Mouse (Mus musculus) MEL (cell line): ENCODE data around the gene Rnase2b. TPM values are rescaled to one million over a fixed set of nuclear protein-coding genes. Genes with fewer than 3 reads are reported as not detected.

ENCODE experiments used
- DNase-seq: peaks from one replicate; pipeline ENCODE4 v3.0.0; 2011; ENCODE audit warnings: low read depth, low spot score
- H3K27ac ChIP-seq: 2 replicates; pipeline ENCODE4 v1.5.1; 2012; ENCODE audit warnings: low read depth, mild to moderate bottlenecking, control low read depth, low read length, moderate library complexity; ENCODE audit not compliant: control insufficient read depth
- H3K27me3 ChIP-seq, 2 experiments: fragments of 150-350 bp in 1 of 2; sonication (generic) in 1 of 2; 2 replicates each; pipeline ENCODE4 v1.6.1; 2012; ENCODE audit warnings: low read length in 2 of 2, mild to moderate bottlenecking in 2 of 2, improper control_type of control experiment in 1 of 2, moderate library complexity in 1 of 2; ENCODE audit not compliant: insufficient read depth in 2 of 2, control insufficient read depth in 1 of 2
- H3K36me3 ChIP-seq, 2 experiments: 2 replicates each; pipeline ENCODE4 v1.6.1; 2012 to 2014; ENCODE audit warnings: low read length in 2 of 2, improper control_type of control experiment in 1 of 2, inconsistent platforms in 1 of 2, mild to moderate bottlenecking in 1 of 2; ENCODE audit not compliant: insufficient read depth in 2 of 2, control insufficient read depth in 1 of 2
- H3K4me1 ChIP-seq, 2 experiments: fragments of 150-350 bp in 1 of 2; sonication (generic) in 1 of 2; 2 replicates each; pipeline ENCODE4 v1.6.1; 2012; ENCODE audit warnings: low read length in 2 of 2, improper control_type of control experiment in 1 of 2, mild to moderate bottlenecking in 1 of 2; ENCODE audit not compliant: insufficient read depth in 2 of 2, control insufficient read depth in 1 of 2
- H3K4me3 ChIP-seq, 2 experiments: fragments of 150-350 bp in 1 of 2; sonication (generic) in 1 of 2; 2 replicates each; pipeline ENCODE4 v1.5.1; 2012; ENCODE audit warnings: low read depth in 2 of 2, low read length in 2 of 2, mild to moderate bottlenecking in 2 of 2, moderate library complexity in 2 of 2, control low read depth in 1 of 2, improper control_type of control experiment in 1 of 2; ENCODE audit not compliant: control insufficient read depth in 1 of 2, insufficient read depth in 1 of 2
- H3K79me2 ChIP-seq: 2 replicates; pipeline ENCODE4 v1.6.1; 2012; ENCODE audit warnings: mild to moderate bottlenecking, low read length, moderate library complexity; ENCODE audit not compliant: control insufficient read depth, poor library complexity, insufficient read depth
- H3K9ac ChIP-seq: 2 replicates; pipeline ENCODE4 v1.6.1; 2012; ENCODE audit warnings: low read depth, mild to moderate bottlenecking, control low read depth, low read length, moderate library complexity; ENCODE audit not compliant: control insufficient read depth, poor library complexity, severe bottlenecking
- H3K9me3 ChIP-seq: fragments of 150-350 bp; sonication (generic); replicated peaks from 2 replicates; pipeline ENCODE4 v1.6.1; 2012; ENCODE audit warnings: mild to moderate bottlenecking, low read length, improper control_type of control experiment, moderate library complexity; ENCODE audit not compliant: insufficient read depth
- ETS1 ChIP-seq: IDR thresholded peaks from 2 replicates; pipeline ENCODE4 v1.6.1; 2012; ENCODE audit warnings: low read depth, mild to moderate bottlenecking, inconsistent platforms, low read length, improper control_type of control experiment, moderate library complexity
- GATA1 ChIP-seq: IDR thresholded peaks from 2 replicates; pipeline ENCODE4 v1.6.1; 2011; ENCODE audit warnings: low read depth, low read length, improper control_type of control experiment
- HCFC1 ChIP-seq: IDR thresholded peaks from 2 replicates; pipeline ENCODE4 v1.6.1; 2012; ENCODE audit warnings: low read depth, mild to moderate bottlenecking, inconsistent platforms, low read length, improper control_type of control experiment, moderate library complexity
- MAX ChIP-seq: IDR thresholded peaks from 2 replicates; pipeline ENCODE4 v1.6.1; 2011; ENCODE audit warnings: low read length, improper control_type of control experiment
- MXI1 ChIP-seq: IDR thresholded peaks from 2 replicates; pipeline ENCODE4 v1.6.1; 2011; ENCODE audit warnings: mild to moderate bottlenecking, low read depth, low read length, improper control_type of control experiment
- NELFE ChIP-seq: IDR thresholded peaks from 2 replicates; pipeline ENCODE4 v1.6.1; 2011; ENCODE audit warnings: low read depth, low read length, improper control_type of control experiment
- POLR2AphosphoS2 ChIP-seq: IDR thresholded peaks from 2 replicates; pipeline ENCODE4 v1.6.1; 2011; ENCODE audit warnings: low read length, improper control_type of control experiment
- RAD21 ChIP-seq: IDR thresholded peaks from 2 replicates; pipeline ENCODE4 v1.6.1; 2011; ENCODE audit warnings: mild to moderate bottlenecking, low read depth, low read length, improper control_type of control experiment
- RCOR1 ChIP-seq: IDR thresholded peaks from 2 replicates; pipeline ENCODE4 v1.6.1; 2012; ENCODE audit warnings: low read depth, mild to moderate bottlenecking, inconsistent platforms, low read length, improper control_type of control experiment
- SMC3 ChIP-seq: IDR thresholded peaks from 2 replicates; pipeline ENCODE4 v1.6.1; 2011; ENCODE audit warnings: low read depth, low read length, improper control_type of control experiment
- TCF12 ChIP-seq: IDR thresholded peaks from 2 replicates; pipeline ENCODE4 v1.6.1; 2014; ENCODE audit warnings: low read depth, mild to moderate bottlenecking, inconsistent platforms, low read length, improper control_type of control experiment, moderate library complexity
- UBTF ChIP-seq: IDR thresholded peaks from 2 replicates; pipeline ENCODE4 v1.6.1; 2012; ENCODE audit warnings: low read depth, mild to moderate bottlenecking, inconsistent platforms, low read length, improper control_type of control experiment, moderate library complexity, borderline replicate concordance; ENCODE audit not compliant: insufficient read depth
- USF2 ChIP-seq, 2 experiments: IDR thresholded peaks; 2 replicates each; pipeline ENCODE4 v1.6.1; 2011 to 2012; ENCODE audit warnings: improper control_type of control experiment in 2 of 2, low read length in 2 of 2, borderline replicate concordance in 1 of 2, inconsistent platforms in 1 of 2, low read depth in 1 of 2, mild to moderate bottlenecking in 1 of 2; ENCODE audit not compliant: insufficient read depth in 1 of 2
- ZMIZ1 ChIP-seq: IDR thresholded peaks from 2 replicates; pipeline ENCODE4 v1.6.1; 2012; ENCODE audit warnings: low read depth, mild to moderate bottlenecking, inconsistent platforms, low read length, improper control_type of control experiment, moderate library complexity
- ZNF384 ChIP-seq: IDR thresholded peaks from 2 replicates; pipeline ENCODE4 v1.6.1; 2012; ENCODE audit warnings: low read depth, mild to moderate bottlenecking, inconsistent platforms, low read length, improper control_type of control experiment
- polyA plus RNA-seq, 2 experiments: library from polyadenylated mRNA; stranded (reverse) in 1 of 2; unstranded in 1 of 2; fragments of >175 nt in 1 of 2; fragments of >200 nt in 1 of 2; gene quantifications; 2 replicates each; pipeline versions ENCODE4 v1.2.1 to v1.2.4; 2012; ENCODE audit warnings: low replicate concordance in 2 of 2, low read depth in 1 of 2; ENCODE audit not compliant: insufficient read length in 2 of 2, insufficient read depth in 1 of 2, missing spikeins in 1 of 2
- total RNA-seq: library from RNA; depleted of rRNA; stranded (reverse); fragments of 300-350 nt; gene quantifications from 2 replicates; pipeline ENCODE4 v1.2.3, GENCODE M21; 2012

The Rnase2b gene
- total and polyA plus RNA-seq, 3 experiments: not detected

DNA sequence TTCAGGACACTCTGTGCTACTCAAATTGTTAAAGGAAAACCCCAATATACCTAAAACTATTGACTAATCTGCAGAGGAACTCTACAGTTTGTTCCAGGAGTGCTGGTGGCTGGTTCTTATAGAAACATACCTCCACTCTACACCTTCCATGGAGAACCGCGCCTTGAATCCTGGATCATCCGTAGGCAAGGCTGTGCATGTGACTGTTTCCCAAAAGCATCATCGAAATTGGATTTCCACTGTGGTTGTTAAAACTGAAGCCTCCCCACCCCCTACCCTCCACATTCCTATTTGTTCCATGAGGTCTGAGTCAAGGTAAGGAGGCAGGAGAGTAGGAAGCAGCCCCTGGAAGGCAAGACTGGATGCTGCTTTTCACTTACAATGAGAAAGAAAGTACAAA, 17.6 kb upstream of the Rnase2b start:
- Histone ChIP-seq H3K36me3 (peaks cover 0 to 20% of the 10 kb centered on the region in 2 experiments; a peak in 2 of 4 replicates), H3K9me3 (no peaks in the 10 kb centered on the region), H3K27ac (no peak overlapping the region), H3K9ac (no peak overlapping the region), H3K4me1 (peaks cover 7 to 16% of the 10 kb centered on the region in 2 experiments), H3K27me3 (no peaks in the 10 kb centered on the region), H3K4me3 (no peak overlapping the region), H3K79me2 (no peaks in the 10 kb centered on the region)
- no peak for DNase-seq
- TF ChIP-seq ETS1: no peak
- TF ChIP-seq RCOR1: no peak
- TF ChIP-seq MXI1: no peak

DNA sequence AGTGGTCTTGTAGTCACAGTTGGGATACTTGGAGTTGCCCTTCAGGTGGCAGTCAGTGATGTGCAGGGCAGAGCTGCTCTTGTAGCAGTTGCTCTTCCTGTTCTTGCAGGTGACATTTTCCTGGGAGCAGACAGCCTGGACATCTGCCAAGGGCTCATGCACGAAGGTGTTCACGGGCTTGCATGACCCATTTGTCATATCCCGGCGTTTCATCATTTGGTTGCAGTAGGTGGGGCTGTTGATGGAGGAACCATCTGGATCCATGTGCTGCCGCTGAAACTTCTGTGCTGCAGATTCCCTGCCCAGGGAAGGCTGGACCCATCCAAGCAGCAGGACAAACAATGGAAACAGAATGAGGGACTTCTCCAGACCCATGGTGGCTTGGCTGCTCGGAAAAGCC, 16.5 kb upstream of the Rnase2b start:
- H3K4me3 ChIP-seq: no peak overlapping the region
- DNase-seq: no peak
- peaks cover 7 to 11% of the 10 kb centered on the region in 2 experiments for H3K4me1 ChIP-seq
- peaks cover 0 to 14% of the 10 kb centered on the region in 2 experiments; a peak in 2 of 4 replicates for H3K36me3 ChIP-seq
- TF ChIP-seq UBTF (no peak), RAD21 (no peak), HCFC1 (no peak)
- no peak overlapping the region for H3K9ac ChIP-seq
- no peaks in the 10 kb centered on the region for H3K79me2 ChIP-seq
- H3K9me3 ChIP-seq: no peaks in the 10 kb centered on the region
- no peak overlapping the region for H3K27ac ChIP-seq
- no peaks in the 10 kb centered on the region for H3K27me3 ChIP-seq

DNA sequence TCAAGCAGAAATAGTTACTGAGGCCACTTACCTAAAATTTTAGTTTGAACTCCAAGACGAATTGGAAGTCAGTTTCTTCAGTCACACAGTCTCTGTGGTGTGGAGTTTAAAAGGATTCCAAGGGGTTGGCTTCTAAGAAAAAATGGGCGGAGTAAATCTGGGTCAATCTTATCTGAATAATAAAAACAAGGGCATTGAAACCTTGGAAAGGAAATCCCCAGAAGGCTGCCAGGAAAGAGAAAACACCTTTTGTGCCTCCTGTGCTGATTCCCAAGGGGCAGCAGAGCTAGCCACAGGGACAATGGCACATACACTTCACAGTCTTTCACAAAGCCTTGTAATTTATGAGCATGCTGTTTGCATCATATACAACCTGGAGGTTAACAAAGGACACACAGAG, 15.4 kb upstream of the Rnase2b start, which contains the start of gene Rnase1:
Rnase1 (minus strand) TSS at position 101 of the 400 bp plus-strand sequence.
- no peak for DNase-seq
- H3K4me1 ChIP-seq: peaks cover 7 to 11% of the 10 kb centered on the region in 2 experiments
- H3K27me3 ChIP-seq: no peaks in the 10 kb centered on the region
- H3K36me3 ChIP-seq: peaks cover 0 to 14% of the 10 kb centered on the region in 2 experiments; a peak in 2 of 4 replicates
- no peak within 1 kb of the TSS for H3K9ac ChIP-seq
- no peaks in the 10 kb centered on the region for H3K79me2 ChIP-seq
- no peak within 1 kb of the TSS for H3K27ac ChIP-seq
- TF ChIP-seq USF2 (IDR thresholded peaks at IDR 0.05; ENCODE audit: borderline replicate concordance in 1 of 2, insufficient read depth in 1 of 2, low read depth in 1 of 2, low read length in 2 of 2): no peak
- TF ChIP-seq POLR2AphosphoS2: no peak
- TF ChIP-seq TCF12: no peak
- no peak for TF ChIP-seq ZMIZ1
- no peak for TF ChIP-seq ZNF384
- no peak for TF ChIP-seq GATA1
- no peak for TF ChIP-seq SMC3
- TF ChIP-seq MAX: no peak
- TF ChIP-seq NELFE: no peak
- no peaks in the 10 kb centered on the region for H3K9me3 ChIP-seq
- no peak within 1 kb of the TSS for H3K4me3 ChIP-seq
